Mouse (Mus musculus) hematopoietic stem cell, adult 5-6 weeks (primary cell): Measurements from ENCODE around the gene Lipt1. TPM values are rescaled to one million over a fixed set of nuclear protein-coding genes. Genes with fewer than 3 reads are reported as not detected.
A peak's percentile ranks its signal among the peaks of the same experiment; 100 is the strongest.

Experiments used
- ATAC-seq, 2 experiments: fragments of 125-278 bp in 1 of 2; replicated peaks in 1 of 2; 2 replicates each; pipeline ENCODE4 v1.8.0; 2016 to 2017; ENCODE audit warnings: inconsistent platforms in 2 of 2, mild to moderate bottlenecking in 2 of 2, moderate number of reproducible peaks in 2 of 2, low read depth in 1 of 2, moderate TSS enrichment in 1 of 2; ENCODE audit not compliant: low FRiP score in 2 of 2, poor library complexity in 2 of 2, severe bottlenecking in 2 of 2, insufficient read depth in 1 of 2, low TSS enrichment in 1 of 2
- total RNA-seq: library from RNA; stranded (forward); fragments of 172-1452, 232-1000 nt; gene quantifications from 2 replicates; pipeline ENCODE4 v1.2.3, GENCODE M21; 2017

The Lipt1 gene
- total RNA-seq, 1 experiment from 2014 or later = 1.9 TPM

DNA sequence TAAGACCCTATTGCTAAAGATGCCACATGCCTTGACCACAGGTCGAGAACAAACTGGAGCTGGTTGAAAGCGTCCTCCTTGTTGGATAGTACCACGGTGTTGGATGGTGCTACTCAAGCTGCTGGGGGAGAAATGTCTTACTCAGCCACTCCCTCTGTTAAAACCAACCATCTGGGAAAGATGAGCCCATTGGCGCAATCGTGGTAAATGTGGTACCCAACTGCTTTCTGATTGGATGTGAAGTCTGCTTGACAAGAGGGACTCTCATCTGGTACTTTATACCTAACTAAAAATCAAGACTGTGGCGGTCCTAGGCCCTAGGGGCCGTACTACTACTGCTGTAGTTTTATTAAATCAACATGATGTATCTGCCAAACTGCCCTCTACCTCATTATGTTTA is 17.7 kb downstream of the Lipt1 start:
- no peak for ATAC-seq

DNA sequence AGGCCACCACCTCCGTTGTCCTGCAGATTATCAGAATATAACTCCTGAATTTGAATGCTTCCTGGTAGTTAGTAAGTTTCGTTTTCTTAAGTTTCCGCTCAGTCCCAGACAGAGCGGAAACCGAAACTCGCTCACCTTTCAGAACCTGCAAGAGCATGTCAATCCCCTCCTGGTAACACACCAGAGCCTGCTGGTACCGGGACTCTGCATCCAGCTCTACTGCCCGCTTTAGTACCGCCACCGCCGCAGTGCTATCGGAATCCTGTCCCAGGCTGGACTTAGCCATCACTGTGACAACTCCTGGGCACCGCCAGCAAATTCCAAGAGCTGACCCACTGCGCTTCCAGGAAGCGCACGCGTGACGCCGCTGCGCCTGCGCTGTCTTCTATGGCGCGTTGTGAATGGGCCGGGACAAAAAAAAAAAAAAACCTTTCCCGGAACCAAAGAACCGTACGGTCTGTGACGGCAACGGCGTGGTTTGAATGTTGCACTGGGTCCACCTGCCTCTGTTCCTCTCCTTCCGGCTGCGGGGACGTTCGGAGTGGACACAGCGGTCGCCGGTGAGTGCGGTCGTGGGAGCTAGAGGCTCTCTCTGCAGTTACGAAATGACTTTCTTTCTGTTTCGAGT is 18.6 kb downstream of the Lipt1 start, which contains the start of the genes Mitd1 and Mrpl30:
Gene Mitd1 (minus strand): TSS at position 387 of the 628 bp plus-strand sequence.
Gene Mrpl30 (plus strand): TSS at position 453 of the 628 bp plus-strand sequence.
- ATAC-seq = peak; percentile 86 to 90

DNA sequence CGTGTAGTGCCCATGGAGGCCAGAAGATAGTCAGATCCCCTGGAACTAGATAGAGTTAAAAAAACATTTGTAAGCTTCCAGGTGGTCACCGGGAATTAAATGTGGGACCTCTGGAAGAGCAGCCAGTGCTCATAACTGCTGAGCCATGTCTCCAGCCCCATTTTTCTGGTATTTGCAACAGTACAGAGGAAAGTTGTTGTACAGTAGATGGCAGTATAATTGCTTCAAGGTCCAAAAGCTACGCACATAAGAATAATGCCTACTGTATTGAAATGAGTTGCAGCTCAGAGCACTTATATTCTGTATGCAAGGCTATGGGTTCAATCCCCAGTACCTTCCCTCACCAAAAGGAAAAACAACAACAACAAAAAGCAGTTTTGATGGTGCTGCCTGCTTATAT is 19.9 kb downstream of the Lipt1 start:
- no peak for ATAC-seq

DNA sequence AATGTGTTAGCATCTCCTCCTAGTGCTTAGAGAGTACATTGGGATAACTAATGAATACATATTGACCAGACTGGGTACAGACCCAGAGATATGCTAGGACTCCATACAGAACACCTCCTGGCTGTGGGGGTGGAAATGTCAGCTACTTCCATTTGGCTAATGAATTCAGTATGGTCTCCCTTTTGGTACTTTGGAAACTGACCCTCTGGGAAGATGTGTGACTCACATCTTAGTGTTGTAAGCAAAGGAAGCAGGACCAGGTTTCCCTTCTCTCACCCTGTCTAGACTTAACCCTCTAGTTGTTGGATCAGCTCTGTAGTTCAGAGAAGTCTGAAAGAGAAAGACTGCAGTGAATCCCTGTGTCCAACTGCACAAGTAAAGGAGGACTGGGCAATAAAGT is 23.1 kb downstream of the Lipt1 start:
- no peak for ATAC-seq

DNA sequence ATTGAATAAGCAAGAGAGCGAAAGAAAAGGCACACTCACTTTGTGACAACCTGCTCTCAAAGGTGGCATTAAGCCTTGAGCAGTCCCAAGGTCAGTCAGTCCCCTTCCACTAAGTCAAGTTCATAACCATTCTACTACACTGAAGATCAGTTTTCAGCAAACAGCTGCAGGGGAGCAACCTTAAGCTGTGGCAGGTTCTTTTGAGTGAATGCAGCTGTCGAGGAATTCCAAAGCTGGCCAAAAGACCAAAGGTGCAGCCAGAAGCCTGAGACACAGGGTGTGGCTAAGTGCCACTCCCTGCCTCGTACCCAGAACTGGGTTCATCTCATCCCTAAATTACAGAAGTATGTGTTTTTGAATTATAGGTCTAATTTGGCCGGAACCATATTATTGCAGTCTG is 28.3 kb downstream of the Lipt1 start:
- no peak for ATAC-seq

DNA sequence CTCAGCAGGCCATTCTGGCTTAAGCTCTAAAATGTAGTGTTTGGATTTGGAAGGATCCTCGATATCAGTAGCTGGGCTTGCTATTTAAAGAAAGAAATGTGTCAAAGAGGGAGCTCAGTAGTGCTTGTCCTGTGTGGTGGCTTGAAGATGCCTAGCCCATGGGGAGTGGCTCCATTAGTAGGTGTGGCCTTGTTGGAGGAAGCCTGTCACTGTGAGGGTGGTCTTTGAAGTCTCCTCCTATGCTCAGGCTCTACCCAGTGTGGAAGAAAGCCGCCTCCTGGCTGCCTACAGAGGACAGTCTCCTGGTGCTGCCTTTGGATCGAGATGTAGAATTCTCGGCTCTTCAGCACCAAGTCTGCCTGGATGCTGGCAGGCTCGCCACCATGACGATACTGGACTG is 28.8 kb downstream of the Lipt1 start:
- no peak for ATAC-seq

DNA sequence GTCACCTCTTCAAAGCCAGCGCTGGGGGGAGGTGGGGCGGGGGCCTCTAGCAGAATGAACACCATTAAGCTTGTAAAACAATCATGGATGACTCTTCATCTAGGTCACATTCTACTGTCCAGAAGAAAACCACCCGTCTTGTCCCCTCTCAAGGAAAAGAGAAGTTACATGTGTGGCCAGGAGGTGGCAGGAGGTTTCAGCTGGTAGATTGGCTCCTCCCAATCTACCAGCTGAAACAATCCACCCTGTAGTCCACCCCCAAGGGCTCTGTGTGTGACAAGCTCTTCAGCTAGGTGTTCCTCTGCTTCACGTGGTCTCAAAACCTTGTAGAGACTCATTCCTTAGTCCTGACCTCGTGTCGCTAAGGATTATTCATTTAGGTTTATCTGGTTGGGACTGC is 31.6 kb downstream of the Lipt1 start:
- peak; percentile 51 to 56; a peak in 3 of 4 replicates for ATAC-seq

DNA sequence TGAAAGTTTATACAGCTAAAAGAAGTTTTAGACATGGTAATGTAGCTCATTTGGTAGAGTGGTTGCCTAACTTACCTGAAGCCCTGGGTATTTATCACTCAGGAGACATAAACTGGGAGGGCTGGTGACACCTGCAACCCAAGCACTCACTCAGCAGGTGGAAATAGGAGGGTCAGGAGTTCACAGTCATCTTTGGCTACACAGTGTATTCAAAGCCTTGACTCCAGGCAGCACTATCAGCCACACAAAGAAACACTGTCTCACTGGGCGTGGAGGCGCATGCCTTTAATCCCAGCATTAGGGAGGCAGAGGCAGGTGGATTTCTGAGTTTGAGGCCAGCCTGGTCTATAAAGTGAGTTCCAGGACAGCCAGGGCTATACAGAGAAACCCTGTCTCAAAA is 41.2 kb downstream of the Lipt1 start:
- ATAC-seq = no peak

DNA sequence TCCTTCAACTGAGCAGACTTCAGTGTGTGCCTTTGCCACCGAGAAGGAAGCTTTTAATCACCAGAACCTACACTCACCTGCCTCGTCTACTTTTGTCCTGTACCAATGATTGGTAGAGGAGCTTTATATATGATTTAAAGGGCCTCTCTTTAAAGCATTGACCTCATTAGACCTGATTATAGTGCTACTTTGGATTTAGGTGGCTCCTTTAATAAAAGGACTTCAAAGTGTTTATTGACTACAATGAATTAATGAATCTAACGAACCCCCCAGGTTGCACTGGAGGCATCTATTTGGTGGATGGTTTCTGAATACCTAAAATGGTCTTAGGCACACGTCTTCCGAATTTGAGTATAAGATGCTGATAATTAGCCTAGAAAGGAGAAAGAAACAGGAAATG is 44.9 kb downstream of the Lipt1 start, which contains the start of gene Lyg2:
Gene Lyg2 (minus strand): TSS at position 101 of the 400 bp plus-strand sequence.
- no peak for ATAC-seq

DNA sequence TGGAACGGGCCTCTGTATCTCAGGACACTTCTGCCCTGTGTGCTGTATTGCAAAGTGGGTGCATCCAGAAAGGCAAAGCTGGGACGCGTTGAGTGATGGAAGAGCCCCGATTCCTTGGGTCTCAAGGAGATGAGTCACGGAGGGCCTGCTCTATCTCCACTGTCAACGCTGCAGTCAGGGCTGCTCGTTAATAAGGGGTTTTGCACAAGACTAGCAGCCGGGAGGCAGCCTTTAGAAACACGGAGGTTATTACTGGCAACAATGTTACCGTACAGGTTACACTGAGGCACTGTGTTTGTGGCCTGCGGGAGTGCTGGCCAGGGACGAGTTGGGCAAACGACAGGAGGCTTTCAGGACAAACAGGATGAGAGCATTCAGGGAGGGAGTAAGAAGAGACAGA is 46.1 kb downstream of the Lipt1 start:
- no peak for ATAC-seq

DNA sequence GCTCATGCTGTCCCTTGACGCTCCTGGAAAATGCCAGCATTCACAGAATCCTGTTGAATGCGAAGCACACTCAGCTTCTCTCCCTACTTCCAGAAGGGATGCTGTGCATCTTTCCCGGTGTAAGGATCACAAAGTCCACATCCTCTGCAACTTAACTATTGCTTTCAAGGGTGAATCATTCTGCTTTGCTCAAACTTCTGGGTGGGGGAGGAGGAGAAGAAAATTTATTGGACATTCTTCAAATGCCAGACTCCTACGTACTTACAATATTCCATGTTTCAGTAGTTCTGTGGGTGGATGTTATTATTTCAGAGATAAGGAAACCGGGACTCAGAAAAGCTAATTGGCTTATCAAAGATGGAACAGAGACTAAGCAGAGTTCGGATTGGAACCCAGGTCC is 46.6 kb downstream of the Lipt1 start:
- ATAC-seq = no peak

DNA sequence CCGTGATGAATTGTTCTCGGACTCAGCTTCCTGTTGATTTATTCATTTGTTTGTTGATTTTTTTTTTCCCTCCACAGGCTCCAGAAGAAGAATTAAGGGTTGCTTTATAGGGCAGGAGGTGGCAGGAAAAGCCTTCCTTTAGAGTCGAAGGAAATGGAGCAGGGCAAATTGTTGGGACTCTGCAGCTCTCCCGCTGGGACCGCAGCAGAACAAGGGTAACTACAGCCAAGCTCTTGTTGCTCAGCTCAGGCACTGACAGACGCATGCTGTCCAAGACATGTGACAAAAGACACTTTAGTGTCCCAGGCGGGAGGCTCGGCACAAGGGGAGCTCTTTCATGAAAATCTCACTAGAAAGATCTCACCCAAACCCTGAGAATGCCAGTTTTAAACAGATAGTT is 51.0 kb downstream of the Lipt1 start:
- no peak for ATAC-seq

Other genes starting within 250 kb of the Lipt1 start
- gene 2010300C02Rik, start 151.7 kb upstream of the Lipt1 start, total RNA-seq = 0.06 and 1.4 TPM in 2 replicates
- 9.2 and 12.1 TPM in 2 replicates for gene Tsga10, start 5.3 kb upstream of the Lipt1 start, total RNA-seq
- 33.9 and 39.4 TPM in 2 replicates for gene Mitd1, start 18.7 kb downstream of the Lipt1 start, total RNA-seq
- 142 and 208 TPM in 2 replicates for gene Mrpl30, start 18.7 kb downstream of the Lipt1 start, total RNA-seq
- gene Lyg2, start 44.8 kb downstream of the Lipt1 start, total RNA-seq = not detected in 2 replicates
- not detected in 2 replicates for gene Lyg1, start 86.0 kb downstream of the Lipt1 start, total RNA-seq
- 42.2 and 53.7 TPM in 2 replicates for gene Txndc9, start 126.2 kb downstream of the Lipt1 start, total RNA-seq
- gene Eif5b, start 126.3 kb downstream of the Lipt1 start, total RNA-seq = 36.4 and 37.5 TPM in 2 replicates